Mouse (Mus musculus) forebrain, embryonic 10.5 days (tissue): Measurements from ENCODE around the gene Chd4. TPM values are rescaled to one million over a fixed set of nuclear protein-coding genes. Genes with fewer than 3 reads are reported as not detected.

Source experiments
- DNase-seq: peaks from one replicate; pipeline ENCODE4 v3.0.0-alpha.2; 2017; ENCODE audit warnings: low spot score; ENCODE audit errors: extremely low spot score
- H3K27ac ChIP-seq: fragments of 300-500 bp; sonication (generic); 2 replicates; pipeline ENCODE4 v1.5.1; 2016; ENCODE audit warnings: mild to moderate bottlenecking
- H3K27me3 ChIP-seq: fragments of 300-500 bp; sonication (generic); 2 replicates; pipeline ENCODE4 v1.6.1; 2016; ENCODE audit warnings: mild to moderate bottlenecking; ENCODE audit not compliant: poor library complexity, severe bottlenecking
- H3K36me3 ChIP-seq: fragments of 300-500 bp; sonication (generic); replicated peaks from 2 replicates; pipeline ENCODE4 v1.6.1; 2016; ENCODE audit warnings: mild to moderate bottlenecking, moderate library complexity
- H3K4me1 ChIP-seq: fragments of 300-500 bp; sonication (generic); 2 replicates; pipeline ENCODE4 v1.6.1; 2016
- H3K4me3 ChIP-seq: fragments of 300-500 bp; sonication (generic); 2 replicates; pipeline ENCODE4 v1.5.1; 2016; ENCODE audit warnings: mild to moderate bottlenecking, moderate library complexity
- H3K9me3 ChIP-seq: fragments of 300-500 bp; sonication (generic); 2 replicates; pipeline ENCODE4 v1.6.1; 2016; ENCODE audit warnings: mild to moderate bottlenecking, moderate library complexity
- WGBS: fragments of 180-500 bp; shearing (Covaris S2); methylation state at CpG from one replicate; pipeline ENCODE4 v1.1.7; 2016; 5-methylcytosine and 5-hydroxymethylcytosine counted together
- polyA plus RNA-seq: library from polyadenylated mRNA; unstranded; fragments of >200 nt; fragmentation: Nextera tagmentation; extraction: Ambion mirVana; gene quantifications from 2 replicates; pipeline ENCODE4 v1.2.1, GENCODE M21; 2016

The Chd4 gene
- polyA plus RNA-seq, 1 experiment from 2014 or later, result 99.4 TPM

- Histone ChIP-seq H3K27ac (peak overlapping the region; percentile 32), H3K36me3 (peaks cover 73% of the 10 kb centered on the region), H3K27me3 (no peaks in the 10 kb centered on the region), H3K9me3 (no peaks in the 10 kb centered on the region), H3K4me1 (peaks cover 58% of the 10 kb centered on the region), H3K4me3 (0 out of 2 replicates have a peak overlapping the region, but pooled peaks have one; percentile 0)
- WGBS, result 77% methylated on average over 18 of the region's 18 CpGs
- no peak for DNase-seq
Measured at GRCm38 (mm10) chr6:125148251-125148925, 52.6 kb downstream of the Chd4 start.

GRCm38 (mm10) chr6:125148926-125149568, 53.3 kb downstream of the Chd4 start:
- Histone ChIP-seq H3K36me3 (peaks cover 73% of the 10 kb centered on the region), H3K4me1 (peaks cover 55% of the 10 kb centered on the region), H3K9me3 (no peaks in the 10 kb centered on the region), H3K4me3 (0 out of 2 replicates have a peak overlapping the region, but pooled peaks have one; percentile 6), H3K27ac (peak overlapping the region; percentile 32), H3K27me3 (no peaks in the 10 kb centered on the region)
- no peak for DNase-seq
- WGBS, result 86% methylated on average over 16 of the region's 16 CpGs

GRCm38 (mm10) chr6:125149569-125149950, 53.8 kb downstream of the Chd4 start:
- no peak for DNase-seq
- Histone ChIP-seq H3K9me3 (no peaks in the 10 kb centered on the region), H3K4me3 (0 out of 2 replicates have a peak overlapping the region, but pooled peaks have one; percentile 6), H3K4me1 (peaks cover 50% of the 10 kb centered on the region), H3K36me3 (peaks cover 70% of the 10 kb centered on the region), H3K27me3 (no peaks in the 10 kb centered on the region), H3K27ac (0 out of 2 replicates have a peak overlapping the region, but pooled peaks have one; percentile 11)
- 79% methylated on average over 7 of the region's 7 CpGs for WGBS

- no peak for DNase-seq
- peaks cover 90% of the 10 kb centered on the region for H3K36me3 ChIP-seq
- no peaks in the 10 kb centered on the region for H3K9me3 ChIP-seq
- no peaks in the 10 kb centered on the region for H3K27me3 ChIP-seq
- H3K4me3 ChIP-seq, result no peak overlapping the region
- WGBS, result 92% methylated on average over 22 of the region's 22 CpGs
- no peak overlapping the region for H3K27ac ChIP-seq
- H3K4me1 ChIP-seq, result peaks cover 37% of the 10 kb centered on the region
Measured at GRCm38 (mm10) chr6:125152212-125153017, 56.6 kb downstream of the Chd4 start.

- no peaks in the 10 kb centered on the region for H3K27me3 ChIP-seq
- H3K36me3 ChIP-seq, result peaks cover 92% of the 10 kb centered on the region
- no peak overlapping the region for H3K4me3 ChIP-seq
- 87% methylated on average over 5 of the region's 5 CpGs for WGBS
- no peak for DNase-seq
- no peaks in the 10 kb centered on the region for H3K9me3 ChIP-seq
- no peak overlapping the region for H3K27ac ChIP-seq
- H3K4me1 ChIP-seq, result peaks cover 37% of the 10 kb centered on the region
Measured at GRCm38 (mm10) chr6:125153018-125153389, 57.2 kb downstream of the Chd4 start.

GRCm38 (mm10) chr6:125153682-125154081, 57.9 kb downstream of the Chd4 start:
- 95% methylated on average over 4 of the region's 4 CpGs for WGBS
- Histone ChIP-seq H3K4me3 (no peak overlapping the region), H3K27ac (no peak overlapping the region), H3K27me3 (no peaks in the 10 kb centered on the region), H3K9me3 (no peaks in the 10 kb centered on the region), H3K36me3 (peaks cover 90% of the 10 kb centered on the region), H3K4me1 (peaks cover 31% of the 10 kb centered on the region)
- no peak for DNase-seq

GRCm38 (mm10) chr6:125154550-125154949, 58.8 kb downstream of the Chd4 start:
- H3K36me3 ChIP-seq, result peaks cover 90% of the 10 kb centered on the region
- no peak for DNase-seq

GRCm38 (mm10) chr6:125155262-125155661, 59.5 kb downstream of the Chd4 start:
- H3K4me1 ChIP-seq, result peaks cover 35% of the 10 kb centered on the region
- no peak for DNase-seq
- H3K27me3 ChIP-seq, result no peaks in the 10 kb centered on the region
- no peaks in the 10 kb centered on the region for H3K9me3 ChIP-seq
- WGBS, result 95% methylated on average over 8 of the region's 8 CpGs
- H3K36me3 ChIP-seq, result peaks cover 93% of the 10 kb centered on the region
- no peak overlapping the region for H3K27ac ChIP-seq
- no peak overlapping the region for H3K4me3 ChIP-seq

More at GRCm38 (mm10) chr6:125154550-125154949, 58.8 kb downstream of the Chd4 start:
- H3K27me3 ChIP-seq, result no peaks in the 10 kb centered on the region
- no peak overlapping the region for H3K27ac ChIP-seq
- H3K9me3 ChIP-seq, result no peaks in the 10 kb centered on the region
- H3K4me1 ChIP-seq, result peaks cover 30% of the 10 kb centered on the region
- no peak overlapping the region for H3K4me3 ChIP-seq

GRCm38 (mm10) chr6:125156491-125156890, 60.7 kb downstream of the Chd4 start:
- Histone ChIP-seq H3K9me3 (no peaks in the 10 kb centered on the region), H3K4me1 (peaks cover 46% of the 10 kb centered on the region), H3K36me3 (peaks cover 93% of the 10 kb centered on the region), H3K4me3 (0 out of 2 replicates have a peak overlapping the region, but pooled peaks have one; percentile 16), H3K27me3 (no peaks in the 10 kb centered on the region), H3K27ac (peak overlapping the region; percentile 75; the same call in 1 of the 2 replicates)
- WGBS, result 82% methylated on average over 3 of the region's 3 CpGs
- no peak for DNase-seq

GRCm38 (mm10) chr6:125156903-125157614, 61.3 kb downstream of the Chd4 start:
- DNase-seq, result peak; percentile 61
- Histone ChIP-seq H3K4me1 (peaks cover 50% of the 10 kb centered on the region), H3K9me3 (no peaks in the 10 kb centered on the region), H3K36me3 (peaks cover 93% of the 10 kb centered on the region), H3K27me3 (no peaks in the 10 kb centered on the region), H3K27ac (peak overlapping the region; percentile 75), H3K4me3 (peak overlapping the region; percentile 16; the same call in 1 of the 2 replicates)
- WGBS, result 48% methylated on average over 7 of the region's 7 CpGs

GRCm38 (mm10) chr6:125158944-125159492, 63.2 kb downstream of the Chd4 start:
- Histone ChIP-seq H3K4me1 (peaks cover 69% of the 10 kb centered on the region), H3K27me3 (no peaks in the 10 kb centered on the region), H3K27ac (0 out of 2 replicates have a peak overlapping the region, but pooled peaks have one; percentile 0), H3K9me3 (no peaks in the 10 kb centered on the region), H3K4me3 (0 out of 2 replicates have a peak overlapping the region, but pooled peaks have one; percentile 7), H3K36me3 (peaks cover 93% of the 10 kb centered on the region)
- WGBS, result 90% methylated on average over 15 of the region's 15 CpGs
- DNase-seq, result no peak
